Mouse (Mus musculus) kidney, postnatal 4 days (tissue): ENCODE measurements around the gene Ugt1a8.
"Not testable (repeated sequence)": the region's sequence is repeated elsewhere in the genome, so short reads cannot be mapped to it uniquely, and the experiment has no call there.

ENCODE experiments used
- DNase-seq, 2 experiments: peaks; one replicate each; pipeline ENCODE4 v3.0.0; 2021; ENCODE audit warnings: mixed read lengths in 2 of 2

Ugt1a8 gene

GRCm38 (mm10) chr1:88223591-88223990 lies 136.0 kb downstream of the Ugt1a8 start:
- peak in 1 of 2 experiments; percentile 4 for DNase-seq

- peak; percentile 16 to 25 for DNase-seq
Measured at GRCm38 (mm10) chr1:88224029-88224776, 136.6 kb downstream of the Ugt1a8 start.

GRCm38 (mm10) chr1:88225301-88225700 lies 137.7 kb downstream of the Ugt1a8 start:
- not testable (repeated sequence) for DNase-seq

GRCm38 (mm10) chr1:88225741-88226140 lies 138.1 kb downstream of the Ugt1a8 start:
- peak in 1 of 2 experiments; percentile 3 for DNase-seq

- peak; percentile 3 to 6 for DNase-seq
Measured at GRCm38 (mm10) chr1:88226670-88227379, 139.2 kb downstream of the Ugt1a8 start, which contains the start of gene Mroh2a. Mroh2a (plus strand) TSS chr1:88226986.

GRCm38 (mm10) chr1:88227482-88227881 lies 139.9 kb downstream of the Ugt1a8 start:
- DNase-seq: no peak

- DNase-seq: peak; percentile 5 to 8
Measured at GRCm38 (mm10) chr1:88228121-88228520, 140.5 kb downstream of the Ugt1a8 start.

GRCm38 (mm10) chr1:88229566-88229965 lies 142.0 kb downstream of the Ugt1a8 start:
- no peak for DNase-seq

- DNase-seq: peak in 1 of 2 experiments; percentile 3
Measured at GRCm38 (mm10) chr1:88229986-88230385, 142.4 kb downstream of the Ugt1a8 start.

GRCm38 (mm10) chr1:88230421-88230820 lies 142.8 kb downstream of the Ugt1a8 start:
- peak in 1 of 2 experiments; percentile 4 for DNase-seq

- DNase-seq: no peak
Measured at GRCm38 (mm10) chr1:88230981-88231802, 143.6 kb downstream of the Ugt1a8 start.

GRCm38 (mm10) chr1:88231803-88232499 lies 144.3 kb downstream of the Ugt1a8 start:
- peak in 1 of 2 experiments; percentile 4 for DNase-seq

- DNase-seq: no peak
Measured at GRCm38 (mm10) chr1:88232664-88233380, 145.2 kb downstream of the Ugt1a8 start.

GRCm38 (mm10) chr1:88233421-88234247 lies 146.0 kb downstream of the Ugt1a8 start:
- DNase-seq: peak in 1 of 2 experiments; percentile 10

- no peak for DNase-seq
Measured at GRCm38 (mm10) chr1:88234248-88234610, 146.6 kb downstream of the Ugt1a8 start.

GRCm38 (mm10) chr1:88234646-88235045 lies 147.0 kb downstream of the Ugt1a8 start:
- DNase-seq: no peak

- DNase-seq: no peak
Measured at GRCm38 (mm10) chr1:88235046-88235893, 147.7 kb downstream of the Ugt1a8 start.

- DNase-seq: peak in 1 of 2 experiments; percentile 49
Measured at GRCm38 (mm10) chr1:88235894-88236415, 148.3 kb downstream of the Ugt1a8 start.

- DNase-seq: no peak
Measured at GRCm38 (mm10) chr1:88237311-88237710, 149.7 kb downstream of the Ugt1a8 start.
